Mouse (Mus musculus) CH12.LX (cell line): Measurements from ENCODE around the gene Myo1a. TPM values are rescaled to one million over a fixed set of nuclear protein-coding genes. Genes with fewer than 3 reads are reported as not detected.

Source experiments
- DNase-seq: peaks from one replicate; pipeline ENCODE4 v3.0.0-alpha.2; 2013; ENCODE audit errors: extremely low read depth
- H3K27ac ChIP-seq: 2 replicates; pipeline ENCODE4 v1.5.1; 2012; ENCODE audit warnings: low read depth, mild to moderate bottlenecking, control low read depth, moderate library complexity; ENCODE audit not compliant: insufficient read depth
- H3K27me3 ChIP-seq: replicated peaks from 2 replicates; pipeline ENCODE3; 2012; ENCODE audit warnings: inconsistent platforms
- H3K36me3 ChIP-seq, 2 experiments: replicated peaks in 1 of 2; 2 replicates each; pipeline versions ENCODE3 to v1.6.1; 2012; ENCODE audit warnings: inconsistent platforms in 1 of 2, low read length in 1 of 2, mild to moderate bottlenecking in 1 of 2, mixed read lengths in 1 of 2, moderate library complexity in 1 of 2; ENCODE audit not compliant: control insufficient read depth in 1 of 2, insufficient read depth in 1 of 2
- H3K4me1 ChIP-seq, 2 experiments: 2 replicates each; pipeline ENCODE4 v1.6.1; 2012; ENCODE audit warnings: inconsistent platforms in 1 of 2, moderate library complexity in 1 of 2; ENCODE audit not compliant: insufficient read depth in 2 of 2, control insufficient read depth in 1 of 2
- H3K4me2 ChIP-seq: 2 replicates; pipeline ENCODE4 v1.6.1; 2012; ENCODE audit warnings: low read depth, mild to moderate bottlenecking, control low read depth; ENCODE audit not compliant: poor library complexity, insufficient read depth, severe bottlenecking
- H3K4me3 ChIP-seq, 3 experiments: fragments of 150-350 bp in 1 of 3; sonication (generic) in 1 of 3; replicated peaks in 1 of 3; 2 replicates each; pipeline versions ENCODE3 to v1.5.1; 2011 to 2012; ENCODE audit warnings: low read depth in 2 of 3, low read length in 2 of 3, mild to moderate bottlenecking in 2 of 3, moderate library complexity in 2 of 3, control low read depth in 1 of 3, improper control_type of control experiment in 1 of 3, inconsistent platforms in 1 of 3, mixed read lengths in 1 of 3; ENCODE audit not compliant: poor library complexity in 1 of 3
- H3K79me2 ChIP-seq: replicated peaks from 2 replicates; pipeline ENCODE4 v1.6.1; 2012; ENCODE audit warnings: mild to moderate bottlenecking, moderate library complexity; ENCODE audit not compliant: control insufficient read depth, poor library complexity, insufficient read depth, severe bottlenecking; ENCODE audit errors: extremely low read depth
- H3K9ac ChIP-seq: 2 replicates; pipeline ENCODE4 v1.6.1; 2012; ENCODE audit warnings: low read depth, mild to moderate bottlenecking, control low read depth, moderate library complexity; ENCODE audit not compliant: insufficient read depth
- H3K9me3 ChIP-seq: replicated peaks from 2 replicates; pipeline ENCODE3; 2012; ENCODE audit warnings: low read length, inconsistent platforms, mixed read lengths
- BHLHE40 ChIP-seq: IDR thresholded peaks from 2 replicates; pipeline ENCODE4 v1.6.1; 2011; ENCODE audit warnings: mild to moderate bottlenecking, low read depth, low read length, improper control_type of control experiment
- CTCF ChIP-seq, 2 experiments: IDR thresholded peaks in 1 of 2; conservative IDR thresholded peaks in 1 of 2; 2 replicates each; pipeline ENCODE4 v1.5.1; 2011 to 2012; ENCODE audit warnings: low read depth in 2 of 2, low read length in 2 of 2, improper control_type of control experiment in 1 of 2, inconsistent platforms in 1 of 2, mild to moderate bottlenecking in 1 of 2, moderate library complexity in 1 of 2
- E2F4 ChIP-seq: IDR thresholded peaks from 2 replicates; pipeline ENCODE4 v1.6.1; 2011; ENCODE audit warnings: low read depth, low read length, improper control_type of control experiment; ENCODE audit not compliant: insufficient replicate concordance
- ELF1 ChIP-seq: IDR thresholded peaks from 2 replicates; pipeline ENCODE4 v1.6.1; 2014; ENCODE audit warnings: low read depth, mild to moderate bottlenecking, inconsistent platforms, low read length, improper control_type of control experiment
- MAX ChIP-seq: IDR thresholded peaks from 2 replicates; pipeline ENCODE4 v1.6.1; 2011; ENCODE audit warnings: low read length, improper control_type of control experiment
- MEF2A ChIP-seq: IDR thresholded peaks from 2 replicates; pipeline ENCODE4 v1.6.1; 2014; ENCODE audit warnings: low read depth, mild to moderate bottlenecking, inconsistent platforms, low read length, improper control_type of control experiment, borderline replicate concordance
- MXI1 ChIP-seq: IDR thresholded peaks from 2 replicates; pipeline ENCODE4 v1.6.1; 2011; ENCODE audit warnings: mild to moderate bottlenecking, low read depth, low read length, improper control_type of control experiment
- MYC ChIP-seq: IDR thresholded peaks from 2 replicates; pipeline ENCODE4 v1.6.1; 2011; ENCODE audit warnings: low read depth, mild to moderate bottlenecking, improper control_type of control experiment, low read length
- NRF1 ChIP-seq: IDR thresholded peaks from 2 replicates; pipeline ENCODE4 v1.6.1; 2014; ENCODE audit warnings: low read depth, mild to moderate bottlenecking, inconsistent platforms, low read length, improper control_type of control experiment, moderate library complexity
- POLR2A ChIP-seq: IDR thresholded peaks from 2 replicates; pipeline ENCODE4 v1.6.1; 2011; ENCODE audit warnings: low read depth, mild to moderate bottlenecking, improper control_type of control experiment, low read length
- POLR2AphosphoS2 ChIP-seq: IDR thresholded peaks from 2 replicates; pipeline ENCODE4 v1.6.1; 2011; ENCODE audit warnings: low read depth, low read length, improper control_type of control experiment
- RAD21 ChIP-seq: IDR thresholded peaks from 2 replicates; pipeline ENCODE4 v1.6.1; 2011; ENCODE audit warnings: low read depth, mild to moderate bottlenecking, low read length, improper control_type of control experiment, moderate library complexity
- SMC3 ChIP-seq: IDR thresholded peaks from 2 replicates; pipeline ENCODE4 v1.6.1; 2011; ENCODE audit warnings: low read depth, low read length, improper control_type of control experiment
- UBTF ChIP-seq: IDR thresholded peaks from 2 replicates; pipeline ENCODE4 v1.6.1; 2012; ENCODE audit warnings: low read depth, mild to moderate bottlenecking, inconsistent platforms, low read length, improper control_type of control experiment, moderate library complexity
- ZC3H11A ChIP-seq: IDR thresholded peaks from 2 replicates; pipeline ENCODE4 v1.6.1; 2012; ENCODE audit warnings: low read depth, mild to moderate bottlenecking, inconsistent platforms, low read length, improper control_type of control experiment
- ZKSCAN1 ChIP-seq: IDR thresholded peaks from 2 replicates; pipeline ENCODE4 v1.6.1; 2012; ENCODE audit warnings: low read depth, inconsistent platforms, low read length, improper control_type of control experiment, borderline replicate concordance
- ZMIZ1 ChIP-seq: IDR thresholded peaks from 2 replicates; pipeline ENCODE4 v1.6.1; 2012; ENCODE audit warnings: low read depth, mild to moderate bottlenecking, inconsistent platforms, low read length, improper control_type of control experiment
- ZNF384 ChIP-seq: IDR thresholded peaks from 2 replicates; pipeline ENCODE4 v1.6.1; 2012; ENCODE audit warnings: low read depth, low read length, improper control_type of control experiment, inconsistent platforms
- dilution Hi-C: fragments of 300-500 bp; cut with MboI; formaldehyde crosslinking; loops from 2 replicates; pipeline ENCODE4 v1.14.3; 2020; ENCODE audit warnings: low sequenced_read_pairs; ENCODE audit not compliant: extremely low pct_unique_long_range_greater_than_20kb, extremely low pct_ligation_motif_present
- in situ Hi-C: fragments of 300-500 bp; cut with MboI; formaldehyde crosslinking; loops from 3 replicates; pipeline ENCODE4 v1.14.3; 2019; ENCODE audit warnings: low sequenced_read_pairs, low pct_ligation_motif_present, low pct_unique_long_range_greater_than_20kb, mixed read lengths
- polyA plus RNA-seq: library from polyadenylated mRNA; unstranded; fragments of >175 nt; gene quantifications from 2 replicates; pipeline ENCODE4 v1.2.1, GENCODE M21; 2012; ENCODE audit warnings: low read depth; ENCODE audit not compliant: insufficient read length
- total RNA-seq, 2 experiments: library from RNA; depleted of rRNA; stranded (reverse); fragments of 300-350 nt in 1 of 2; fragments of >200 nt in 1 of 2; gene quantifications; 2 replicates each; pipeline ENCODE4 v1.2.3; 2012 to 2014

Myo1a gene
- total and polyA plus RNA-seq, 3 experiments: 0.08 to 2.3 (median 0.36) TPM

DNA sequence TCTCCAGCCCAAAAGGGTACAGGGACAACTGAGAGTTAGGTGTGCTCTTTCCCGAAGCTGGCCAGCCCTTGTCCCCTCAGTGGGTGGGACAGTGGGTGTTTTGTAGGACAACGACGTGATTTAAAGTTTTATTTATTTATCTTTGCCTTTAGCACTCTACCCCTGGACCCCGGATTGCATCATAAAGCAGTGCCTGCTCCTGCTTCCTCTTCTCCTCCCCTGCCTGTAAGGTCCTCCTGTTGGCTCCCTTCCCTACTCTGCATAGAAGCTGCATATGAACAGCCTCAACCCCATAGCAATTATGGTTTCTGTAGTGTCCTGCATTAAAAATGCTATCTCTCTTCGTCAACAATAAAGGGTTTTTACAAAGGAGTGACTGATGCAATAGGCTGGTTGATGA lies 26.4 kb downstream of the Myo1a start:
- no peak overlapping the region for H3K4me3 ChIP-seq
- in situ Hi-C loops: loop anchor here (5.0 to 25.0 kb wide), 4 partner anchors 34 to 206 kb away; no protein-coding TSS in a partner anchor
- H3K36me3 ChIP-seq: no peaks in the 10 kb centered on the region
- 0 out of 2 replicates have a peak overlapping the region, but pooled peaks have one; percentile 13 for H3K9ac ChIP-seq
- no peak overlapping the region for H3K4me2 ChIP-seq
- dilution Hi-C loops: no loop called here
- peak; percentile 3 for DNase-seq
- H3K27ac ChIP-seq: no peak overlapping the region
- peaks cover 38% of the 10 kb centered on the region for H3K27me3 ChIP-seq
- no peak for TF ChIP-seq MYC
- TF ChIP-seq ZNF384: peak; percentile 39; the same call in 1 of the 2 replicates
- TF ChIP-seq ZMIZ1: no peak
- TF ChIP-seq POLR2AphosphoS2: no peak
- no peaks in the 10 kb centered on the region for H3K9me3 ChIP-seq
- no peaks in the 10 kb centered on the region for H3K79me2 ChIP-seq
- peaks cover 10 to 14% of the 10 kb centered on the region in 2 experiments for H3K4me1 ChIP-seq

- no peaks in the 10 kb centered on the region for H3K79me2 ChIP-seq
- peak; percentile 31 for DNase-seq
- 0 out of 2 replicates have a peak, but pooled peaks have one; percentile 69 for TF ChIP-seq MYC
- TF ChIP-seq ZC3H11A: peak; percentile 46; the same call in 1 of the 2 replicates
- peak; percentile 17 to 91; a peak in 2 of 4 replicates for TF ChIP-seq CTCF (conservative IDR thresholded peaks at IDR 0.05 in 1 of 2, IDR thresholded peaks at IDR 0.05 in 1 of 2; ENCODE audit: low read depth in 2 of 2, low read length in 2 of 2)
- no peak for TF ChIP-seq POLR2A
- 0 out of 2 replicates have a peak, but pooled peaks have one; percentile 15 for TF ChIP-seq MAX
- peak; percentile 90 for TF ChIP-seq RAD21
- TF ChIP-seq BHLHE40: peak; percentile 98
- TF ChIP-seq ZMIZ1: no peak
- TF ChIP-seq MXI1: peak; percentile 83
- peak; percentile 88 for TF ChIP-seq SMC3
- TF ChIP-seq MEF2A: no peak
- dilution Hi-C loops (no loop called here), in situ Hi-C loops (loop anchor here (5.0 to 25.0 kb wide), 4 partner anchors 37 to 203 kb away; no protein-coding TSS in a partner anchor)
- H3K4me3 ChIP-seq: no peak overlapping the region
- peaks cover 10 to 24% of the 10 kb centered on the region in 2 experiments; a peak in 3 of 4 replicates for H3K4me1 ChIP-seq
- no peaks in the 10 kb centered on the region for H3K9me3 ChIP-seq
- no peaks in the 10 kb centered on the region for H3K36me3 ChIP-seq
- H3K27ac ChIP-seq: no peak overlapping the region
- peak overlapping the region; percentile 61; the same call in 1 of the 2 replicates for H3K4me2 ChIP-seq
- peaks cover 20% of the 10 kb centered on the region for H3K27me3 ChIP-seq
- H3K9ac ChIP-seq: peak overlapping the region; percentile 42
Measured at GRCm38 (mm10) chr10:127734434-127734833, 29.5 kb downstream of the Myo1a start.

GRCm38 (mm10) chr10:127736266-127736665 lies 31.3 kb downstream of the Myo1a start:
- peaks cover 16% of the 10 kb centered on the region for H3K27me3 ChIP-seq
- H3K4me2 ChIP-seq: no peak overlapping the region
- dilution Hi-C loops: no loop called here
- H3K4me3 ChIP-seq: no peak overlapping the region
- no peak overlapping the region for H3K27ac ChIP-seq
- H3K36me3 ChIP-seq: peaks cover under 1 to 1% of the 10 kb centered on the region in 2 experiments
- TF ChIP-seq E2F4: no peak
- no peak for TF ChIP-seq ELF1
- no peak for TF ChIP-seq UBTF
- TF ChIP-seq ZKSCAN1: no peak
- no peak for TF ChIP-seq NRF1
- in situ Hi-C loops: loop anchor here (10.0 to 25.0 kb wide), 3 partner anchors 61 to 201 kb away; no protein-coding TSS in a partner anchor
- DNase-seq: no peak
- no peaks in the 10 kb centered on the region for H3K9me3 ChIP-seq
- H3K4me1 ChIP-seq: peaks cover 8 to 26% of the 10 kb centered on the region in 2 experiments; a peak in 3 of 4 replicates
- H3K9ac ChIP-seq: no peak overlapping the region
- H3K79me2 ChIP-seq: peaks cover 5% of the 10 kb centered on the region; the same call in 1 of the 2 replicates
